Mouse (Mus musculus) intestine, embryonic 15.5 days (tissue): ENCODE data around the gene Bcap29. TPM values are rescaled to one million over a fixed set of nuclear protein-coding genes. Genes with fewer than 3 reads are reported as not detected.
"Not testable (repeated sequence)": the region's sequence is repeated elsewhere in the genome, so short reads cannot be mapped to it uniquely, and the experiment has no call there.

Experiments used
- ATAC-seq: fragments of 200-750 bp; cut with Nextera tagmentation; 2 replicates; pipeline ENCODE4 v1.8.0; 2017; ENCODE audit warnings: moderate TSS enrichment, moderate library complexity
- H3K27ac ChIP-seq: fragments of 300-500 bp; sonication (generic); 2 replicates; pipeline ENCODE4 v1.5.1; 2015; ENCODE audit warnings: mild to moderate bottlenecking, inconsistent platforms
- H3K27me3 ChIP-seq: fragments of 300-500 bp; sonication (generic); replicated peaks from 2 replicates; pipeline ENCODE4 v1.6.1; 2015; ENCODE audit warnings: inconsistent platforms
- H3K36me3 ChIP-seq: fragments of 300-500 bp; sonication (generic); 2 replicates; pipeline ENCODE4 v1.6.1; 2015; ENCODE audit warnings: inconsistent platforms
- H3K4me1 ChIP-seq: fragments of 300-500 bp; sonication (generic); replicated peaks from 2 replicates; pipeline ENCODE4 v1.6.1; 2015; ENCODE audit warnings: inconsistent platforms
- H3K4me2 ChIP-seq: fragments of 300-500 bp; sonication (generic); replicated peaks from 2 replicates; pipeline ENCODE4 v1.6.1; 2015; ENCODE audit warnings: mild to moderate bottlenecking, inconsistent platforms
- H3K4me3 ChIP-seq: fragments of 300-500 bp; sonication (generic); replicated peaks from 2 replicates; pipeline ENCODE4 v1.5.1; 2015; ENCODE audit warnings: inconsistent platforms
- H3K9ac ChIP-seq: fragments of 300-500 bp; sonication (generic); 2 replicates; pipeline ENCODE4 v1.6.1; 2015; ENCODE audit warnings: inconsistent platforms
- H3K9me3 ChIP-seq: fragments of 300-500 bp; sonication (generic); 2 replicates; pipeline ENCODE4 v1.6.1; 2016; ENCODE audit warnings: inconsistent platforms
- whole genome bisulfite sequencing: fragments of 180-500 bp; shearing (Covaris S2); methylation state at CpG from one replicate; pipeline ENCODE4 v1.1.7; 2015; 5-methylcytosine and 5-hydroxymethylcytosine counted together
- polyA plus RNA-seq: library from polyadenylated mRNA; unstranded; fragments of >200 nt; fragmentation: Nextera tagmentation; extraction: Ambion mirVana; gene quantifications from 2 replicates; pipeline ENCODE4 v1.2.1, GENCODE M21; 2015

Bcap29 gene
- polyA plus RNA-seq, 1 experiment from 2014 or later = 41.7 TPM

DNA sequence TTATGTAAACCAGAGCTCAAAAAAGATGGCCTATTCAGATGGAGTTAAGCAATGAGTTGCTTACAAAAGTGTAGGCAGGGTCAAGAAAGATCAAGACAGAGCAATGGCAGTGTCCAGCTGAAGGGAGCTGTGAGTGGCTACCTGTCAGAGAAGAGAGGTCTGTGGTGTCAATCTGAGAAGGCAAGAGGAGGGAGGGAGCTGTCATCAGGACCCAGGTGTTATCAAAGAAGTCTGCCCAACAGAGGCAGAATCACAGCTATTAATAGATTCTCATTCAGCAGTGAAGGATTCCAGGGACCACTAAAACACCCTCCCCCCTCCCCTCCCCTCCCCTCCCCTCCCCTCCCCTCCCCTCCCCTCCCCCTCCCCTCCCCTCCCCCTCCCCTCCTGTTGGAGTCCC is 65.8 kb downstream of the Bcap29 start:
- Histone ChIP-seq H3K4me3 (no peak overlapping the region), H3K27ac (no peak overlapping the region), H3K9me3 (no peaks in the 10 kb centered on the region), H3K4me2 (no peak overlapping the region), H3K27me3 (no peaks in the 10 kb centered on the region), H3K9ac (no peak overlapping the region), H3K36me3 (no peaks in the 10 kb centered on the region), H3K4me1 (no peaks in the 10 kb centered on the region)
- ATAC-seq = no peak

DNA sequence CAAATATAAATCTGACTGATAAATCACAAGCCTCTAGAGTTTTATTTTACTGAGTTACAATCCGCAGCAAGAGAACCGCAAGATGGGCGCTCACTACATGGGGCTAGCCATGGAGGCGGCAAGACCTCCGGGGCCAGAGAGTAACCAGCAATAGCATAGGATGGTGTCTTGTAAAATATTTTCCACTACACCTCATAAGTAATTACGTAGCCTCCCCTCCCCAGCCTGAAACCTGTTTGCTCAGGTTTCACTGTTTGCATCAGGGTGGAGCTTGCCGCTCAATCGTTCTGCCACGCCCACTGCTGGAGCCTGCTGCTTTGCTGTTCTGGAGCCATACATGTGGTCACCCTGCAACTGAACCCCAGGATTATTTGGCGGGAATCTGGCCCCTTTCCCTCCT is 66.9 kb downstream of the Bcap29 start:
- not testable (repeated sequence) for H3K9me3 ChIP-seq, H3K27me3 ChIP-seq, H3K36me3 ChIP-seq, H3K9ac ChIP-seq, H3K27ac ChIP-seq, H3K4me1 ChIP-seq
- 22% methylated on average over 10 of the region's 10 CpGs for WGBS
- Histone ChIP-seq H3K4me2 (peak overlapping the region; percentile 56), H3K4me3 (peak overlapping the region; percentile 14; the same call in 1 of the 2 replicates)
- ATAC-seq = peak; percentile 72

DNA sequence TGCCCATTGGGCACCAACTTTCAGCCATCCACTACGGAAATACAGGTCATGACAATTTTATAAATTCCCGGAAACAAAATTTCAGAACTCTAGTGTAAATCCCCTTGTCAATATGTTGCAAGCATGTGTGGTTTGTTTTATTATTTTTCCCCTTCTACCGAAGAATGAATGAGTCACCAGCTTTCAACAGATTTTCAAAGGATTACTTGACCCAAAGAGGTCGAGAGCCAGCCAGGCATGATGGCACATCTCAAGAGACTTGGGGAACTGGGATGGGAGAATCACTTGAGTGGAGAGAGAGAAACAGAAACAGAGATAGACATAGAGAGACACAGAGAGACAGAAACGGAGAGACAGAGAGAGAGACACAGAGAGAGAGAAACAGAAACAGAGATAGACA is 73.7 kb downstream of the Bcap29 start:
- H3K4me1 ChIP-seq = peaks cover 9% of the 10 kb centered on the region
- H3K4me3 ChIP-seq = no peak overlapping the region
- no peak for ATAC-seq
- H3K4me2 ChIP-seq = no peak overlapping the region
- H3K9me3 ChIP-seq = no peaks in the 10 kb centered on the region
- no peak overlapping the region for H3K27ac ChIP-seq
- 81% methylated on average over 5 of the region's 5 CpGs for WGBS
- H3K36me3 ChIP-seq = no peaks in the 10 kb centered on the region
- H3K27me3 ChIP-seq = peaks cover 25% of the 10 kb centered on the region
- H3K9ac ChIP-seq = no peak overlapping the region

DNA sequence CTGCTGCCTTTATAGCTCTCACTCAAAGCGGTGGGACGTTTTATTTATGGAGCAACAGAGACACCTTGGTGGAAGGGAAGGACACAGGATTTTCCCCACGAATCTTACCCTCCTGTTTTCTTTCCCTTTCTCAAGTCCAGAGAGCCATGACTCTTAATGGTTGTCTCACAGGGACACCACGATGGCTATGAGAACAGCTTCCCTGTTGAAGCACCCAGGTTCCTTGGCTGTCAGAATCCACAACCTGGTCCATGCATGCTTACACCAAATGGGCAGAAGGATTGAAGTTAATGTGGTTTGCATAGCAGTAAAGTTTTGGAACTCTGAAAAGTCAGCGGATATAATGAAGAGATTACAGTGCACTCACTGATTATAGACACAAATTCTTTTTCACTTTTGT is 74.5 kb downstream of the Bcap29 start:
- peak overlapping the region; percentile 46 for H3K4me3 ChIP-seq
- no peak for ATAC-seq
- whole genome bisulfite sequencing = 13% methylated on average over 5 of the region's 5 CpGs

DNA sequence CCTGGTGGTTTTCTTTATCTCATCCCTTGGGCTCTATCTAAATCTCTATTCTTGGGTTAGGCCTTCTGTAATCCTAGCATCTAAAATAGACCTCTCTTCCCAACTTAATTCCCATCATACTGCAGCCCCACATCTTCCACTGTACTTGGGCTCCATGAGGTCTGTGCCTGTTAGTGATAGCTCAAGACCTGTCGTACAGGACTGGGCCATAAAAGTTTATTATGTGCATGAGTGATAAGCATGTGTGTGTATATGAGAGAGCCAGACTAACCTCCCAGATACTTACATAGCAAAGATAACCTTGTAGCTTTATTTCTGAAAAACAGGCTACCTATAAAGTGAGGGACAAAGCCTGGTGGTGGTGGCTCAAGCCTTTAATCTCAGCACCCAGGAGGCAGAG is 80.1 kb downstream of the Bcap29 start:
- H3K27ac ChIP-seq = no peak overlapping the region
- H3K9me3 ChIP-seq = no peaks in the 10 kb centered on the region
- no peak overlapping the region for H3K4me2 ChIP-seq
- no peak overlapping the region for H3K4me3 ChIP-seq
- peak; percentile 72 for ATAC-seq
- H3K9ac ChIP-seq = no peak overlapping the region
- H3K27me3 ChIP-seq = peaks cover 20% of the 10 kb centered on the region
- H3K36me3 ChIP-seq = no peaks in the 10 kb centered on the region
- WGBS = 48% methylated on average over 1 of the region's 1 CpGs
- peaks cover 6% of the 10 kb centered on the region for H3K4me1 ChIP-seq

More for the DNA sequence above, 74.5 kb downstream of the Bcap29 start:
- Histone ChIP-seq H3K27me3 (peaks cover 26% of the 10 kb centered on the region), H3K27ac (no peak overlapping the region), H3K36me3 (no peaks in the 10 kb centered on the region), H3K4me1 (peaks cover 9% of the 10 kb centered on the region), H3K9me3 (no peaks in the 10 kb centered on the region), H3K9ac (no peak overlapping the region), H3K4me2 (peak overlapping the region; percentile 93)

DNA sequence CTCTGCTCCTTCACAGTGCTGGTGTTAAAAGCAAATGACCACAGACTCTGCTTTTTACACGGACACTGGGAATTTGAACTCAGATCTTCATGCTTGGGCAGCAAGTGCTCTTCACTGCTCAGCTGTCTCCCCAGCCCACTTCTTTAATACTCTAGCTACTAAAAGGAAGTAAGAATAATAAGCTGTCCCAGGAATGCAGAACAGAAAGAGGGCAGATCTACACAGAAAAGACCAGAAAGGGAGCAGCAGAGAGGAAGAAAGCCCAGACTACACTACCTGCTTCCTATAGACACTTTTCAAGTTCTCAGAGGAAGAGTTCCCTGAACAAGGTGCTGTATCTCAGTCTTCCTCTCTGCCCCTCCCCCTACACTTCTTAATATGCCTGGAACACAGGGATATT is 83.2 kb downstream of the Bcap29 start:
- Histone ChIP-seq H3K4me1 (no peaks in the 10 kb centered on the region), H3K9me3 (no peaks in the 10 kb centered on the region), H3K27ac (no peak overlapping the region), H3K4me2 (no peak overlapping the region), H3K36me3 (no peaks in the 10 kb centered on the region), H3K4me3 (no peak overlapping the region), H3K9ac (no peak overlapping the region), H3K27me3 (peaks cover 9% of the 10 kb centered on the region)
- ATAC-seq = no peak
- WGBS = 66% methylated on average over 1 of the region's 1 CpGs

DNA sequence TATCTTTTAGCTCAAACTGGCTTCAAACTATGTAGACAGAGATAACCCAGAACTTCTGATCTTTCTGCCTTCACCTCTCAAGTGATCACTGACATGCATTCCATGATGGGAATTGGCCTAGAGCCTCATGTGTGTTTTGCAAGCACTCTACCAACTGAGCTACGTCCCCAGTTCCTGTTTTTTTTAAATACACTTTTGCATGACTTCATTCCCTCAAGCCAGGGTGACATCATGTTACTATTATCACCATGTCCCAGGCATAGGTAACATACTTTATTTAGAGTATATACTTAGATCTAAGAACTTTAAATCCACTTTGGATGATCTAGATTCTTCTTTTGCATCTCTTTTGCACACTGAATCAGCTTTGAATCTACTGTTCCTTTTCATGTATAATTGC is 88.4 kb downstream of the Bcap29 start:
- no peaks in the 10 kb centered on the region for H3K9me3 ChIP-seq
- 60% methylated on average over 1 of the region's 1 CpGs for WGBS
- H3K9ac ChIP-seq = no peak overlapping the region
- no peak for ATAC-seq
- H3K4me2 ChIP-seq = no peak overlapping the region
- no peak overlapping the region for H3K27ac ChIP-seq
- H3K36me3 ChIP-seq = no peaks in the 10 kb centered on the region
- H3K4me1 ChIP-seq = no peaks in the 10 kb centered on the region
- no peaks in the 10 kb centered on the region for H3K27me3 ChIP-seq
- H3K4me3 ChIP-seq = no peak overlapping the region

DNA sequence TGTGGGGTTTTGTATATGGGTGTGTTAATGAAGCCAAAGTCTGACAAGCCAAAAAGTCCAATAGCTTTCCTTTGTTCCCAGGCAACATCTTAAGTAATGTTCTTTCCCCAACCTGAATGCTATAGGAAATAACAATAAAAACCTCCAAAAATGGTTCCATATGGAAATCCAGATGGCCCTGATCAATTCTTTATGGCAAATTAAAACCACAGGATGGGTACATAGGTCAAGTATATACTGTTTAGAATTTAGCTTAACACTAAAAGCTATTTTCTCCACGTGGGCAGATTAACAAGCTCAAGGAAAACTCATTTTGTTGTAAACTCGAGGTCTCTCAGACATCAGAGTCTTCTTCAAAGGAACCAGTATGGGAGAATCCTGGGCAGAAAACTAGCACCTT is 89.2 kb downstream of the Bcap29 start:
- no peak for ATAC-seq
- Histone ChIP-seq H3K4me1 (no peaks in the 10 kb centered on the region), H3K4me3 (no peak overlapping the region), H3K27ac (no peak overlapping the region), H3K9ac (no peak overlapping the region), H3K27me3 (no peaks in the 10 kb centered on the region), H3K9me3 (no peaks in the 10 kb centered on the region), H3K4me2 (no peak overlapping the region), H3K36me3 (no peaks in the 10 kb centered on the region)
- 42% methylated on average over 2 of the region's 2 CpGs for WGBS

DNA sequence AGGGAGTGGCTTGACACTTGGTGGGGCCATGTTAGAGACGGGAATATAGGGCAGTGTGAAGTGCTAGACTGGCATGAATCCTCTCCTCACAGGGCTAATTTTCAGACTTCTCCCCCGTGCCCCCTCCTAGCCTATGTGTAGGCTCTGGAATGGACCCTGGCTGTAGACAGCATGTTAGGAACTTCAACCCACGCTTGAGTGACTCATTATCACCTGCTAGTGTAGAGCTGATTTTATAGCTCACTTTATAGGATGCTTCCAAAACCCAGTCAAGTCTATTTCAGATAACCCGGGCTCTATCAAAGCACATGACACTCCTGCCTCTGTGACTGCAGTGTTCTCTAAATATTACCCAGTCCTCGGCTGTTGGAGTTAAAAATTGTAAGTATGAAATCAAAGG is 92.9 kb downstream of the Bcap29 start:
- WGBS = 74% methylated on average over 5 of the region's 5 CpGs
- Histone ChIP-seq H3K27ac (no peak overlapping the region), H3K36me3 (no peaks in the 10 kb centered on the region), H3K9ac (no peak overlapping the region), H3K9me3 (no peaks in the 10 kb centered on the region), H3K4me1 (no peaks in the 10 kb centered on the region), H3K4me3 (no peak overlapping the region), H3K4me2 (no peak overlapping the region), H3K27me3 (no peaks in the 10 kb centered on the region)
- ATAC-seq = no peak

Other genes starting within 250 kb of the Bcap29 start
- 12.5 and 13.4 TPM in 2 replicates for gene Slc26a3, start 243.8 kb downstream of the Bcap29 start, polyA plus RNA-seq
- 13.9 TPM in 2 replicates for gene Cbll1, start 135.0 kb downstream of the Bcap29 start, polyA plus RNA-seq
- 0.16 and 0.24 TPM in 2 replicates for gene Slc26a4, start 74.7 kb downstream of the Bcap29 start, polyA plus RNA-seq
- 9.1 and 10.2 TPM in 2 replicates for gene Dus4l, start 20.2 kb upstream of the Bcap29 start, polyA plus RNA-seq
- gene Cog5, start 20.2 kb upstream of the Bcap29 start, polyA plus RNA-seq = 26.9 and 29.2 TPM in 2 replicates
- 3.6 and 5.1 TPM in 2 replicates for gene Gpr22, start 79.3 kb upstream of the Bcap29 start, polyA plus RNA-seq